Mouse (Mus musculus) bone marrow macrophage, adult 2 months (primary cell): Measurements from ENCODE around the gene Bcap31.

ENCODE experiments used
- CTCF ChIP-seq: IDR thresholded peaks from 2 replicates; pipeline ENCODE4 v1.5.1; 2012; ENCODE audit warnings: low read depth, mild to moderate bottlenecking, low read length, moderate library complexity
- POLR2A ChIP-seq: IDR thresholded peaks from 2 replicates; pipeline ENCODE4 v1.6.1; 2012; ENCODE audit warnings: mild to moderate bottlenecking, low read depth, low read length, borderline replicate concordance

DNA sequence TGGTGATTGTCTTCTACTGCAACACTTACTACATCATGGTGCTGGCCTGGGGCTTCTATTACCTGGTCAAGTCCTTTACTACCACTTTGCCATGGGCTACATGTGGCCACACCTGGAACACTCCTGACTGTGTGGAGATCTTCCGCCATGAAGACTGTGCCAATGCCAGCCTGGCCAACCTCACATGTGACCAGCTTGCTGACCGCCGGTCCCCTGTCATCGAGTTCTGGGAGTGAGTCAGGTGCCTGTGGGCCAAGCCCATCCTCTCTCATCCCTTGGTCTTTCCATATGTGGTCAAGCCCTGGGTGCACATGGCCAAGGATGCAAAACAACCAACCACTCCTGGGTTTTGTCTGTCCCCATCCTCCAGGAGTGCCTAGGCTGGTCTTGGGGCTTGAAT, 39.3 kb downstream of the Bcap31 start:
- no peak for TF ChIP-seq CTCF
- no peak for TF ChIP-seq POLR2A
